Mouse (Mus musculus): ENCODE measurements around the gene Miox. TPM values are rescaled to one million over a fixed set of nuclear protein-coding genes. Genes with fewer than 3 reads are reported as not detected.

Gene Miox
- polyA plus RNA-seq, 2 experiments: 10.2 to 11.2 TPM

- Histone ChIP-seq H3K9me3 (ENCODE audit: control insufficient read depth, low read length) (no peaks in the 10 kb centered on the region), H3K9ac (replicated peaks) (no peak overlapping the region), H3K4me1 (replicated peaks; ENCODE audit: control insufficient read depth in 2 of 2, insufficient read depth in 2 of 2, low read length in 1 of 2) (peaks cover 23 to 31% of the 10 kb centered on the region in 2 experiments), H3K4me3 (ENCODE audit: insufficient read depth in 1 of 2, low read depth in 2 of 2, low read length in 2 of 2) (no peak overlapping the region), H3K27me3 (ENCODE audit: control insufficient read depth, insufficient read depth, low read length) (no peaks in the 10 kb centered on the region), H3K4me2 (ENCODE audit: low read depth) (no peak overlapping the region), H3K36me3 (replicated peaks; ENCODE audit: control insufficient read depth, insufficient read depth, low read depth) (peaks cover 37% of the 10 kb centered on the region), H3K27ac (no peak overlapping the region)
- whole genome bisulfite sequencing (ENCODE audit: insufficient replicate concordance): 86% methylated on average over 23 of the region's 23 CpGs
- TF ChIP-seq CTCF (IDR thresholded peaks at IDR 0.05; ENCODE audit: low read depth): no peak
- no peak for TF ChIP-seq EP300 (IDR thresholded peaks at IDR 0.05; ENCODE audit: low read depth)
- ATAC-seq (ENCODE audit: insufficient read depth): no peak
- no peak for DNase-seq (ENCODE audit: low read depth in 3 of 3, low spot score in 3 of 3)
These were observed 45.9 kb upstream of the Miox start for GRCm38 (mm10) chr15:89288227-89288767.

GRCm38 (mm10) chr15:89289455-89289854 lies 44.7 kb upstream of the Miox start:
- Histone ChIP-seq H3K27me3 (ENCODE audit: control insufficient read depth, insufficient read depth, low read length) (no peaks in the 10 kb centered on the region), H3K9me3 (ENCODE audit: control insufficient read depth, low read length) (no peaks in the 10 kb centered on the region), H3K36me3 (replicated peaks; ENCODE audit: control insufficient read depth, insufficient read depth, low read depth) (peaks cover 38% of the 10 kb centered on the region), H3K27ac (no peak overlapping the region), H3K9ac (replicated peaks) (no peak overlapping the region), H3K4me3 (ENCODE audit: insufficient read depth in 1 of 2, low read depth in 2 of 2, low read length in 2 of 2) (no peak overlapping the region), H3K4me2 (ENCODE audit: low read depth) (no peak overlapping the region), H3K4me1 (replicated peaks; ENCODE audit: control insufficient read depth in 2 of 2, insufficient read depth in 2 of 2, low read length in 1 of 2) (peaks cover 22 to 26% of the 10 kb centered on the region in 2 experiments)
- DNase-seq (ENCODE audit: low read depth in 3 of 3, low spot score in 3 of 3) (no peak), ATAC-seq (ENCODE audit: insufficient read depth) (no peak)
- WGBS (ENCODE audit: insufficient replicate concordance): 86% methylated on average over 11 of the region's 11 CpGs
- TF ChIP-seq CTCF (IDR thresholded peaks at IDR 0.05; ENCODE audit: low read depth) (no peak), EP300 (IDR thresholded peaks at IDR 0.05; ENCODE audit: low read depth) (no peak)

- WGBS (ENCODE audit: insufficient replicate concordance): 55% methylated on average over 3 of the region's 3 CpGs
- no peak for TF ChIP-seq CTCF (IDR thresholded peaks at IDR 0.05; ENCODE audit: low read depth)
- TF ChIP-seq EP300 (IDR thresholded peaks at IDR 0.05; ENCODE audit: low read depth): 0 out of 2 replicates have a peak, but pooled peaks have one; percentile 36
- peak; percentile 79 for ATAC-seq (ENCODE audit: insufficient read depth)
- peaks cover 6 to 19% of the 10 kb centered on the region in 2 experiments for H3K4me1 ChIP-seq (replicated peaks; ENCODE audit: control insufficient read depth in 2 of 2, insufficient read depth in 2 of 2, low read length in 1 of 2)
- peak; percentile 49 to 53 (median 53) for DNase-seq (ENCODE audit: low read depth in 3 of 3, low spot score in 3 of 3)
- H3K4me2 ChIP-seq (ENCODE audit: low read depth): no peak overlapping the region
- no peak overlapping the region for H3K9ac ChIP-seq (replicated peaks)
- no peaks in the 10 kb centered on the region for H3K27me3 ChIP-seq (ENCODE audit: control insufficient read depth, insufficient read depth, low read length)
- H3K4me3 ChIP-seq (ENCODE audit: insufficient read depth in 1 of 2, low read depth in 2 of 2, low read length in 2 of 2): no peak overlapping the region
- H3K9me3 ChIP-seq (ENCODE audit: control insufficient read depth, low read length): no peaks in the 10 kb centered on the region
- H3K27ac ChIP-seq: no peak overlapping the region
- H3K36me3 ChIP-seq (replicated peaks; ENCODE audit: control insufficient read depth, insufficient read depth, low read depth): peaks cover 39% of the 10 kb centered on the region
These were observed 42.7 kb upstream of the Miox start for GRCm38 (mm10) chr15:89291521-89291920.

- H3K36me3 ChIP-seq (replicated peaks; ENCODE audit: control insufficient read depth, insufficient read depth, low read depth): peaks cover 36% of the 10 kb centered on the region
- WGBS (ENCODE audit: insufficient replicate concordance): 30% methylated on average over 2 of the region's 2 CpGs
These were observed 41.4 kb upstream of the Miox start for GRCm38 (mm10) chr15:89292795-89293194.

GRCm38 (mm10) chr15:89293778-89294177 lies 40.4 kb upstream of the Miox start:
- H3K9ac ChIP-seq (replicated peaks): no peak overlapping the region
- ATAC-seq (ENCODE audit: insufficient read depth): no peak
- H3K4me2 ChIP-seq (ENCODE audit: low read depth): no peak overlapping the region
- DNase-seq (ENCODE audit: low read depth in 3 of 3, low spot score in 3 of 3): no peak
- peaks cover 5 to 19% of the 10 kb centered on the region in 2 experiments for H3K4me1 ChIP-seq (replicated peaks; ENCODE audit: control insufficient read depth in 2 of 2, insufficient read depth in 2 of 2, low read length in 1 of 2)
- peaks cover 31% of the 10 kb centered on the region for H3K36me3 ChIP-seq (replicated peaks; ENCODE audit: control insufficient read depth, insufficient read depth, low read depth)
- H3K4me3 ChIP-seq (ENCODE audit: insufficient read depth in 1 of 2, low read depth in 2 of 2, low read length in 2 of 2): no peak overlapping the region
- H3K9me3 ChIP-seq (ENCODE audit: control insufficient read depth, low read length): no peaks in the 10 kb centered on the region
- H3K27ac ChIP-seq: no peak overlapping the region
- 84% methylated on average over 10 of the region's 10 CpGs for WGBS (ENCODE audit: insufficient replicate concordance)
- H3K27me3 ChIP-seq (ENCODE audit: control insufficient read depth, insufficient read depth, low read length): no peaks in the 10 kb centered on the region
- no peak for TF ChIP-seq EP300 (IDR thresholded peaks at IDR 0.05; ENCODE audit: low read depth)
- TF ChIP-seq CTCF (IDR thresholded peaks at IDR 0.05; ENCODE audit: low read depth): no peak

More at GRCm38 (mm10) chr15:89292795-89293194, 41.4 kb upstream of the Miox start:
- Histone ChIP-seq H3K4me2 (ENCODE audit: low read depth) (no peak overlapping the region), H3K27me3 (ENCODE audit: control insufficient read depth, insufficient read depth, low read length) (no peaks in the 10 kb centered on the region), H3K27ac (peak overlapping the region; percentile 25; the same call in 1 of the 2 replicates), H3K4me3 (ENCODE audit: insufficient read depth in 1 of 2, low read depth in 2 of 2, low read length in 2 of 2) (no peak overlapping the region), H3K9me3 (ENCODE audit: control insufficient read depth, low read length) (no peaks in the 10 kb centered on the region), H3K9ac (replicated peaks) (no peak overlapping the region), H3K4me1 (replicated peaks; ENCODE audit: control insufficient read depth in 2 of 2, insufficient read depth in 2 of 2, low read length in 1 of 2) (peaks cover 5 to 19% of the 10 kb centered on the region in 2 experiments)
- no peak for DNase-seq (ENCODE audit: low read depth in 3 of 3, low spot score in 3 of 3)
- no peak for ATAC-seq (ENCODE audit: insufficient read depth)
- TF ChIP-seq CTCF (IDR thresholded peaks at IDR 0.05; ENCODE audit: low read depth) (no peak), EP300 (IDR thresholded peaks at IDR 0.05; ENCODE audit: low read depth) (no peak)

Data from liver, embryonic 14.5 days (tissue).